Mouse (Mus musculus) hematopoietic multipotent progenitor cell, adult 10-12 weeks (in vitro differentiated cells): ENCODE measurements around the gene Dach2. TPM values are rescaled to one million over a fixed set of nuclear protein-coding genes. Genes with fewer than 3 reads are reported as not detected.

Experiments
- polyA plus RNA-seq: library from polyadenylated mRNA; stranded (reverse); fragments of >175 nt; gene quantifications from 2 replicates; pipeline ENCODE4 v1.2.3, GENCODE M21; 2012; ENCODE audit warnings: low replicate concordance

Dach2 gene
- not detected in 2 replicates for polyA plus RNA-seq

DNA sequence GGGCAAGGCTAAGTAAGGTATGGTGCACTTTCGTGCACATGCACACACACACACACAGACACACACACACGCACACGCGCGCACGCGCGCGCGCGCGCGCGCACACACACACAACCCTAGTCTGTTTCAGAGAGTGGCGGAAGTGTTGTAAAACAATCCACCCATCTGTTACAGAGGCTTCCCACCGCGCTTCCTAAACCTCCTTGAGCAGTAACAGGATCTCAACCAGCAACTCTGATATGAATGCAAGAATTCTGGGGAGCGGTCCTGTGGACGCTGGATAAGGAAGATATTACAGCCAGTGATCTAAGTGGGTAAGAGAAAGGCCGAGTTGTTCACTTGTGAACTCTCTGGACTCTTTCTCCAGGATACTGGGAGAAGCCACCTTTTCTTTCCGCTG is at the start of gene Dach2:
Dach2 (plus strand) TSS at position 107 of the 400 bp plus-strand sequence.

Other genes with a start within 250 kb of the Dach2 start
- 0.91 and 1.5 TPM in 2 replicates for gene Chm, start 112.0 kb upstream of the Dach2 start, polyA plus RNA-seq